Mouse (Mus musculus) liver, embryonic 14.5 days (tissue): ENCODE measurements around the gene Gas1.

Experiments
- CTCF ChIP-seq: IDR thresholded peaks from 2 replicates; pipeline ENCODE4 v1.5.1; 2016; ENCODE audit warnings: antibody characterized with exemption, low read depth, control low read depth
- EP300 ChIP-seq: IDR thresholded peaks from 2 replicates; pipeline ENCODE4 v1.6.1; 2016; ENCODE audit warnings: antibody characterized with exemption, low read depth

DNA sequence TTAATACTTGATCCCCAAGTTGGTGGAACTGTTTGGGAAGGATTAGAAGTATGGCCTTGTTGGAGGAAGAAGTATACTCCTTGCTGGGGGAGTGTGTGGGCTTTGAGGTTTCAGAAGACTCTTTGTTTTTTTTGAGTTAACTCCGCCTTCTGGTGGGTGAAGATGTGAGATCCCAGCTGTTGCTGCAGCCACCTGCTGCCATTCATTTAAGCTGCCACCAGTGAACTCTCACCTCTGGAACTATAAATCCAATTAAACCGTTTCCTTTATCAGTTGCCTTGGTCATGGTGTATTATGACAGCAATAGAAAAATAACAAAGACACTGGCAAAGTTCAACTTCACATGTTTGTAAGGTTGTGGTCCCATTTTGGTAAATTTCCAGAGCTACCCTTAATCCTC is 46.6 kb upstream of the Gas1 start:
- TF ChIP-seq EP300 (no peak), CTCF (no peak)
